Mouse (Mus musculus): ENCODE measurements around the gene Tnr. TPM values are rescaled to one million over a fixed set of nuclear protein-coding genes. Genes with fewer than 3 reads are reported as not detected.

Gene Tnr
- total RNA-seq, 2 experiments from 2014 or later: 112 TPM

- no peak for DNase-seq (ENCODE audit: extremely low spot score in 1 of 2, low spot score in 2 of 2)
- intact Hi-C loops (cut with DNase I): no loop called here
Observed at GRCm38 (mm10) chr1:159674240-159674639, 150.7 kb downstream of the Tnr start.

GRCm38 (mm10) chr1:159675472-159675871, 151.9 kb downstream of the Tnr start:
- intact Hi-C loops (cut with DNase I): no loop called here
- DNase-seq (ENCODE audit: extremely low spot score in 1 of 2, low spot score in 2 of 2): no peak

- DNase-seq (ENCODE audit: extremely low spot score in 1 of 2, low spot score in 2 of 2): no peak
- intact Hi-C loops (cut with DNase I): no loop called here
Observed at GRCm38 (mm10) chr1:159678221-159678935, 154.8 kb downstream of the Tnr start.

GRCm38 (mm10) chr1:159681252-159681651, 157.7 kb downstream of the Tnr start:
- no peak for DNase-seq (ENCODE audit: extremely low spot score in 1 of 2, low spot score in 2 of 2)
- intact Hi-C loops (cut with DNase I): no loop called here

GRCm38 (mm10) chr1:159686476-159687231, 163.1 kb downstream of the Tnr start:
- intact Hi-C loops (cut with DNase I): no loop called here
- DNase-seq (ENCODE audit: extremely low spot score in 1 of 2, low spot score in 2 of 2): peak in 1 of 2 experiments; percentile 71

- peak in 1 of 2 experiments; percentile 48 for DNase-seq (ENCODE audit: extremely low spot score in 1 of 2, low spot score in 2 of 2)
- intact Hi-C loops (cut with DNase I): no loop called here
Observed at GRCm38 (mm10) chr1:159696717-159697116, 173.1 kb downstream of the Tnr start.

GRCm38 (mm10) chr1:159702038-159702437, 178.5 kb downstream of the Tnr start:
- intact Hi-C loops (cut with DNase I): no loop called here
- no peak for DNase-seq (ENCODE audit: extremely low spot score in 1 of 2, low spot score in 2 of 2)

- DNase-seq (ENCODE audit: extremely low spot score in 1 of 2, low spot score in 2 of 2): no peak
Observed at GRCm38 (mm10) chr1:159704925-159705324, 181.4 kb downstream of the Tnr start.

GRCm38 (mm10) chr1:159716301-159716700, 192.7 kb downstream of the Tnr start:
- intact Hi-C loops (cut with DNase I): no loop called here
- no peak for DNase-seq (ENCODE audit: extremely low spot score in 1 of 2, low spot score in 2 of 2)

More at GRCm38 (mm10) chr1:159704925-159705324, 181.4 kb downstream of the Tnr start:
- intact Hi-C loops (cut with DNase I): no loop called here

GRCm38 (mm10) chr1:159717016-159717415, 193.4 kb downstream of the Tnr start:
- intact Hi-C loops (cut with DNase I): no loop called here
- peak; percentile 27 to 61 for DNase-seq (ENCODE audit: extremely low spot score in 1 of 2, low spot score in 2 of 2)

GRCm38 (mm10) chr1:159723733-159724132, 200.2 kb downstream of the Tnr start:
- DNase-seq (ENCODE audit: extremely low spot score in 1 of 2, low spot score in 2 of 2): no peak
- intact Hi-C loops (cut with DNase I): no loop called here

- DNase-seq (ENCODE audit: extremely low spot score in 1 of 2, low spot score in 2 of 2): no peak
- intact Hi-C loops (cut with DNase I): no loop called here
Observed at GRCm38 (mm10) chr1:159729270-159729669, 205.7 kb downstream of the Tnr start.

GRCm38 (mm10) chr1:159730826-159731225, 207.3 kb downstream of the Tnr start:
- DNase-seq (ENCODE audit: extremely low spot score in 1 of 2, low spot score in 2 of 2): no peak
- intact Hi-C loops (cut with DNase I): no loop called here

GRCm38 (mm10) chr1:159735099-159735498, 211.5 kb downstream of the Tnr start:
- intact Hi-C loops (cut with DNase I): no loop called here

GRCm38 (mm10) chr1:159739478-159739877, 215.9 kb downstream of the Tnr start:
- intact Hi-C loops (cut with DNase I): no loop called here
- DNase-seq (ENCODE audit: extremely low spot score in 1 of 2, low spot score in 2 of 2): no peak

More at GRCm38 (mm10) chr1:159735099-159735498, 211.5 kb downstream of the Tnr start:
- DNase-seq (ENCODE audit: extremely low spot score in 1 of 2, low spot score in 2 of 2): no peak

GRCm38 (mm10) chr1:159741237-159742002, 217.9 kb downstream of the Tnr start:
- DNase-seq (ENCODE audit: extremely low spot score in 1 of 2, low spot score in 2 of 2): no peak
- intact Hi-C loops (cut with DNase I): no loop called here

GRCm38 (mm10) chr1:159742003-159742274, 218.4 kb downstream of the Tnr start:
- no peak for DNase-seq (ENCODE audit: extremely low spot score in 1 of 2, low spot score in 2 of 2)
- intact Hi-C loops (cut with DNase I): no loop called here

GRCm38 (mm10) chr1:159743744-159744253, 220.2 kb downstream of the Tnr start:
- no peak for DNase-seq (ENCODE audit: extremely low spot score in 1 of 2, low spot score in 2 of 2)
- intact Hi-C loops (cut with DNase I): no loop called here

GRCm38 (mm10) chr1:159745311-159745710, 221.7 kb downstream of the Tnr start:
- DNase-seq (ENCODE audit: extremely low spot score in 1 of 2, low spot score in 2 of 2): no peak
- intact Hi-C loops (cut with DNase I): no loop called here

Data from left cerebral cortex, postnatal 10 days (tissue).